Mouse (Mus musculus): Measurements from ENCODE around the gene Daam1.

- TF ChIP-seq USF1 (IDR thresholded peaks at IDR 0.05; ENCODE audit: low read depth) (no peak), MYOD1 (IDR thresholded peaks at IDR 0.05; ENCODE audit: control insufficient read depth in 1 of 3, insufficient read length in 2 of 3, low read depth in 2 of 3) (no peak), MAX (IDR thresholded peaks at IDR 0.05; ENCODE audit: low read depth) (no peak), POLR2A (IDR thresholded peaks at IDR 0.05; ENCODE audit: insufficient read length, low read depth) (no peak), REST (IDR thresholded peaks at IDR 0.05; ENCODE audit: insufficient read depth, insufficient read length) (no peak), TCF12 (IDR thresholded peaks at IDR 0.05; ENCODE audit: insufficient read depth, poor library complexity, severe bottlenecking) (no peak), TCF3 (IDR thresholded peaks at IDR 0.05; ENCODE audit: insufficient read length, low read depth) (no peak), E2F4 (IDR thresholded peaks at IDR 0.05; ENCODE audit: insufficient read depth) (no peak), MYOG (IDR thresholded peaks at IDR 0.05; ENCODE audit: control insufficient read depth in 1 of 3, insufficient read depth in 1 of 3, insufficient read length in 2 of 3, low read depth in 2 of 3) (no peak), POLR2AphosphoS2 (IDR thresholded peaks at IDR 0.05; ENCODE audit: insufficient read length, low read depth) (no peak), CEBPB (IDR thresholded peaks at IDR 0.05; ENCODE audit: insufficient read depth, poor library complexity, severe bottlenecking) (no peak), SRF (IDR thresholded peaks at IDR 0.05; ENCODE audit: control insufficient read depth, insufficient read length, low read depth) (no peak)
Measured at GRCm38 (mm10) chr12:71977364-71977763, 146.5 kb downstream of the Daam1 start.
